Mouse (Mus musculus): ENCODE measurements around the gene Ift46.

Gene Ift46

DNA sequence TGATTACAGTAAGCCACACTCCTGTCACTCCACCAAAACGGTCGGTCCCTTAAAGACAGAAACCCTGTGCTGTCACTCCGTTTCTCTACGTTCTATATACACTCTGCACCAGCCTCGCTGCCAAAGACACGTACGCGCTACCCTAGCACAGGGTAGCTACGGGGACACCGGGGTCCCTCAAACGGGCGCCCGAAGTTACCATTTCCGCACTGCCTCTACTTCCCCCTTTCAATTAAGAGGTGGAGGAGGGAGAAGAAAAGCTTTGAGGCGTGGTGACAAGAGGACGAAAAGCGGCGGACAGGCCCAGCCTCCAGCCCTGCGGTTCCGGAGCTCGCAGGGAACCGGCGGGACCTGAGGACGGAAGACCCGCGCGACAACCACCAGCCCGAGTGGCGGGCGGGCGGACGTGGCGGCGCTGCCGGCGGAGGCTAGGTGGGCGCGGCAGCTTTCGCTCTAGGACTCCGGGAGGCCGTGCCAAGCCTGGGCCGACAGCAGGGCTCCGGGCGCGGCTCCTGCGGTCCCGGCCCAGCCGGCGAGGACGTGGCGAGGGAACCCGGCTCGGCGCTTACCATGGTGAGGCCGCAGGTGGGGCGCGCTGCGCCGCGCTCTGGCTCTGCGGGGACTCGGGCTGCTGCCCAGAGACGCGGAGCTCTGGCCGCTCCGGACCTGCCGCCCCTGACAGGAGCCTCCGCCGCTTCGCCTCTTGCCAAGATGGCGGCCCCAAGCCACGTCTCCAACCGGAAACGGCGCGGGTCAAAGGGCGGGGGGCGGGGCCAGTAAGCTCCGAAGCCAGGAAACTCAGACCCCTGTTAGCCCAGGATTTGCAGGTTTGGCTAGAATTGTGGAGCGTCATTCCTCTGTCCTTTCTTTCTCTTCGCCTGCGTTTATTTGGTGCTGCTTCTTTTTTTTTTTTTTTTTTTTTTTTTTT, at the start of gene Ift46, which contains the start of gene Arcn1:
Gene Ift46, plus strand, starts transcription at position 808 of the 928 bp plus-strand sequence.
Gene Arcn1, minus strand, starts transcription at position 745 of the 928 bp plus-strand sequence.
- DNase-seq: peak; percentile 82 to 83

DNA sequence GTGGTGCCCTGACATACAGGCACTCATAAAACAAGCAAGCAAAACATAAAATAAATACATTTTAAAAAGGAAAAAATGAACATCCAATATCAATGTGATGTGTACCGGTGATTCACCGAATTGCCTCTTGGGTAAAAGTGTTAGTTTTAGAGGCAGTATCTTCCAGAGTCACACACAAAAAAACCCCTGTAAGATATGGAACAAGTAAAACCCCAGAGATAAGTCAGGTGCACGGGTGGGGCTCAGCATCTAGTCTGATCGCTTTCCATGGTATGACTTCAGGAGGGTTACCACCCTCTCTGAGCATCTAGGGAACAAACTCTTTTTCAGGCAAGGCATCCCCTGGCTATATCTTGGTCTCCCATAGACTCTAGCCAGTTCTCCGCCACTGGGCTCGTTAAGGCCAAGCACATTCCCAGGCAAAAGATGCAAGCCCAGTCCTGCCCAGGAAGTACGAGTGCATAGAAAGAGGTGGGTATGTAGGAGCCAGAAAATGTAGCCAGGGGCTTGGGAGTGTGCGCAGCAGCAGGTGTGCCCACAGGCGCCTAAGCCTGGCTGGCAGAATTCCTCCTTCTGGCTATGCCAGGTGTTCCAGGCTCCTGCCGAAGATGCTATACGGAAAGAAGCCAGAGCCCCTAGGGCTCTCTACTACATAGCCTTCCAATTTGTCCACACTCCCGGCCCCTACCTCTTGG, 48.6 kb upstream of the Ift46 start:
- no peak for DNase-seq

DNA sequence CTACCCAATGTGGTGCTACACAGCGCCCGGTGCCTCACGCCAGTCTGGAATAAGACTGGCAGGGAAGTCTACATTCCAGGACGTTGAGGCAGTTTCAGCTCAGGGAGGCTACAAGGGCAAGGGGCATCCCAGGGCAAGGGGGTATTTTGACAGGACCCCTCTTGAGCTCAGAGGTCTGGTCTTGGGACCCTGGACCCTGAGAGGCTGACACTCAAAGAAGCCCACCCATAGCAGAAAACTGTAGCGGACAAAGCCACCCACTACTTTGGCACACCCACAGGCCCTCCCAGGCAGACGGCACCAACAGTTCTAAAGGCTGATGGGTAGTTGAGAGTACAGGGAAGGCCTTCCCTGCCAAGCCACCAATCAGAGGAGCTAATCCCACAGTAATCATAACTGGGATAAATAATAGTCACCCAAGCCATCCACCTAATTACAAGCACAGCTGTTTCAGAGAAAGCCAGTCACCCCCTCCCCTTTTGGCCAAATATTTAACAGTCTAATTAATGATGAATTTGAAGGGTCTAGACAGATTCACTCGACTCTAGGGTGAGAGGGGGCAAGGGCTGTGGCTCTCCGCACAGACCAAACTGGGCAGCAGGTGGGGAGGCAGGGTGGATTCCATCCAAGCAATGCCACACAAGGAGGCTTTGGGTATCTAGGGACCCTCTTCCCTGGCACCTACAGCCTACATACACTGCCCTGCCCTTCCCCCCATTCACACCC, 47.9 kb upstream of the Ift46 start:
- DNase-seq: no peak

DNA sequence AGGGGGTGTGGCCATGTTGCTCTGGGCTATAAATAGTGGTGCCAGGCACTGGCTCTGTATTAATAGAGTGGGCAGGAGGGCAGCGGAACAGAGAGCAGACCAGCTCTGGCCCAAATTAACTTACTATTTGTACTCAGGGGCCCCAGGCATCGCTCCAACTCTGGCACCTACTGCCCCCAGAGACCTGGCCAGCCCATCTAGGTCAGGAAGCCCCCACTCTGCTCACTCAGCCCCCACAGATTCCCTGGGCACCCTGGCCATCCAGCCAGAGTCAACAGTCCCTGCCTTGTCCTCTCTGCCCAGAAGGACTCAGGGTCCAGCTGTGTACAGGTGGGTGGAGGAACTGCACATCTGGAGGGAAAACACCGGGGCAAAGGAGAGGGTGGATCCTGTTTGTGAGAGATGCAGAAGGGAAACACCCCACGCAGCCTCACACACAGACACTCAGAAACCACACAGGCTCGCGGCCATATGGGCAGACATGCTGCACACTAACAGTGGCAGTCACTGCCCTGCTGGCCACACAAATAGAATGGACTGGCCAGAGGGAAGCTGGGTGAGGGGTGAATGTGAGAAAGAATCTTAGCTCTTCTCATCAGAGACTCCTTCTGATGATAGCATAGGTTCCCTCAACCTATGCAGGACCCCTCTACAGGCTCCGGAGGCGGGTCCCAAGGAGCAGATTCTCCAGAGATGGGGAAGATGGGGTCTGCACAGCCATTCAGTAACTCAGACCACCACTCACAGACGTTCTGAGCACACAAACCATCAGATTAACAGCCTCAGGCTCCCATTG, 47.2 kb upstream of the Ift46 start:
- peak; percentile 29 to 37 for DNase-seq

DNA sequence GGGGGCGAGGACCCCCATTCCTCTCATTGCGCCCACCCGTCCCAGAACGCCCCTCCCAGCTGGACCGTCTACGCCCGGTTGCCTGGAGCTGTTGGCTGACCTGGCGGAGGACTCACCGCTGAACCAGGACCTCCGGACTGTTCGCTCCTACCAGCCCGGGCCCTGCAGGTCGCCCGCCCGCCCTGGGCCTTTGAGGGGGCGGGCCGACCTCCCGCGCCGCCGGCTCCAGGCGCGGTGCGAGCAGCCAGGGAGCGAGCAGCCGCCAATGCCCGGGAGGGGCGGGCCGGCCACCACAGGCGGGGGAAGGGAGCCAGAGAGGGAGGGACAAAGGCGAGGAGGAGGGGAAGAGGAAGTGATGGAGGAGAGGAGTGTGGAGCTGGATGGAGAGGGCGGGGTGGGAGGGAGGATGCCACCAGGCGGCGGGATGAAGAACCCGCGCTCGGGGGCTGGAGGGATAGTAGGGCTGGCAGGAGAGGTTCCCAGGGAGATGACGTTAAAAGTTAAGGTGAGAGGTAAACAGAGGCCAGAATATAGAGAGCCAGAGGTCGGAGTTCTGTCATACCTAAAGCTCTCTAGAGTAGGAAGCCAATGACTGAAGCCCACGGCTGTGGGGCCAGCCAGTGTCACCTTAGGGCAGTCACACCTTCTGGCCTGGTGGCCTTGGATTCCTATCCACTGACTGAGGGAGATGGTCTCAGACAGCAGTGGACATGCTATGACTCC, 46.4 kb upstream of the Ift46 start:
- DNase-seq: peak; percentile 34 to 39

DNA sequence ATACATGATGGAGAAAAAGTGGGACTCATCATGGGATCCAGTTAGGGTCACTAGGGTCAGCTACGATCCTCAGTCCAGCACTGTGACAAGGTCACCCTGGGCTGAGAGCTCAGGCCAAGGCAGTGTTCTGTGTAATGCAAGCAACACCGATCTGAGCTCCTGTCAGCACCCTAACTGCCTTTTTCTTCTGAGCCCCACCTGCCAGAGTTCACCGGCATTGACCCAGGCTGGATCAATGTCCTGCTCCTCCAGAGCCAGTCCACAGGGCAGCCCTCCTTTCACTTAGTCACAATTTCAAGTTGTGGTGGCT, 45.9 kb upstream of the Ift46 start:
- no peak for DNase-seq

DNA sequence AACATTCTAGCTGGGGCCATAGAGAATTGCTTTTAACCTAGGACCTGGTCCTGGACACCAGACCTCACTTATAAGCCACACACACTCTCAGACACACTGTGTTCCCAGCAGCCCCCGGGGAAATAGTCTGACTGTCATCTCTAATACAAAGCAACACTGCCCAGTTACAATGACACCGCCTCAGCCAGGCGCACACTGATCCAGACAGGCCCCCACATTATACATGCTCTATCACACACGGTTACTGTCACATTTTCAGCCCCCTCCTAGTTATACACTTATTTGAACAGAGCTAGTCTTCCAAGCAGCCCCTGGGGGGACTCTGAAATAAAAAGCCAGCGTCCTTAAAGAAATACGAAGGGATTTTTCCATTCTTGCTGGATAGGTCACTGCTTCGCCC, 45.1 kb upstream of the Ift46 start:
- no peak for DNase-seq

DNA sequence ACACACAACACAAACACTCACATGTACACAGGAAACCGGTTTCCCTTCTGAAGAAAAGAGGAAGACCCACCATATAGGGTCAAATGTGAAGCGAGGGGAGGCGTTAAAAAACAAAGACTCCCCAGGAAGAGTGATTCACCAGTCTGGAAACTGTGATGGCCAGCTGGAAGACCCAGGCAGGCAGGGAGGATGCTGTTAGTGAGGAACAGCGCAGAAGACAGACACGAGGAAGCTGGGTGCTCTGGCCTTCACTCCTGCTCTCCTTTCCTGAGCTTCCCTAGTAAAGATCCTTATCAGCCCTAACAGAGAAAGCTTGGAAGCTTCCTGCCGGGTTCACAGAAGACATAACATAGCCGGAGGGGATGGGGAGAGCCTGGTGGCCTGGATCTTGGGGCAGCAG, 44.7 kb upstream of the Ift46 start:
- no peak for DNase-seq

DNA sequence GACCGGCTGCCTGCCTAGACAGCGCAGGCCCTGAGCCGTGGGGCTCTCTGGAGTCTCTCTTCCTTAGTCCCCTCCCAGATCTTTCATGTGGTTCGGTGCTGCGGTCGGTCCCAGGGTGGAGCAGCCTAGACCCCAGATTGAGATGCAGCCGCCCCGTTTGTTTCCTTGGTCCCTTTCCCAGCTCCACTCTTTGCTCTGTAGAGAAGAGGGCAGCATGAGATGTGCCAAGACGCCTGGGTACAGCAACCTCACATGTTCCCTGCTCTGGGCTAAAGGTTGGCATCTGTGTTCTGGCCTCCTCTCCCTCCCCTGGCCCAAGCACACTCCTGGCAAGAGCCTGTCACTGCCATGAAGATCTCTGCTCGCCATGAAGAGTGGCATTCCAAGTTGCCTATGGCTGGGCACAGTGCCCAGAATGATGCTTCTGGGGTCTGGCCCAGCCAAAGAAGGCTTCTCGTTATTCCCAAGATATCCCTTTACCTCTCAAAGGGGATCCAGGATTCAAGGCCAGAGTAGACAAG, 44.1 kb upstream of the Ift46 start:
- no peak for DNase-seq

DNA sequence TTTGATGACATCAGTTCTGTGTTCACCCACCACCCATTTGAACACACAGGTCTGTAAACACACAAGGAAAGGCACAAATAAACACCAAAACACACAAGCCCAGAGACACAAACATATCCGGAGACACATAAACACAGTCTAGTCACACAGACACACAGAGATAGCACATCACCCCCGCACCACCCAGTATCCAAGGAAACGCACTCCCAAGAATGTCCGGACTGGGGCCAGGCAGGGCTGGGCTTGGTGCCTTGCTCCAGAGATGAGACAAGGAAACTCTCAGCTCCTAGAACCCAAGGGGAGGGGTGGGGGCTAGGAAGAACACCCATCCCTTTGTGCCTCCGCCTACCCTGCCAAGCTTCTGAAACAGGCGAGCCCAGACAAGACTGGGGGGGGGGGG, 43.5 kb upstream of the Ift46 start:
- no peak for DNase-seq

DNA sequence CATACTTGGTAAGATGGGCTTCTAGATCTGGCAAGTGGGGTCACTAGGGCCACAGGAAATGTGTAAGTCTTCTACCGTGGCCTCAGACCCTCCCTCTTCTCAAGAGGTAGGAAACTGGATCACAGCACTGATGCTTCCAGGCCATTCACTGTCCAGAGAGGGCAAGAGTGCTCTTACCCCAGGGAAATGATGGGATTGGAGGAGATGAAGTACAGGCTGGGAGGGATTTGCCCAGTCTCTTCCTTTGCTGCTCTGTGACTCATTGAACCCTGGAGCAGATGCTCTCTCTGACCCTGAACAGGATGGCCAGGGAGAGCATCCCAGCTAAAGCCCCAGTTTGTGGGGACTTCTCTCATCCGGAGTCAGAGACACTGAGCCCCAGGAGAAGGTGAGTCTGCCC, 43.0 kb upstream of the Ift46 start:
- DNase-seq: no peak

DNA sequence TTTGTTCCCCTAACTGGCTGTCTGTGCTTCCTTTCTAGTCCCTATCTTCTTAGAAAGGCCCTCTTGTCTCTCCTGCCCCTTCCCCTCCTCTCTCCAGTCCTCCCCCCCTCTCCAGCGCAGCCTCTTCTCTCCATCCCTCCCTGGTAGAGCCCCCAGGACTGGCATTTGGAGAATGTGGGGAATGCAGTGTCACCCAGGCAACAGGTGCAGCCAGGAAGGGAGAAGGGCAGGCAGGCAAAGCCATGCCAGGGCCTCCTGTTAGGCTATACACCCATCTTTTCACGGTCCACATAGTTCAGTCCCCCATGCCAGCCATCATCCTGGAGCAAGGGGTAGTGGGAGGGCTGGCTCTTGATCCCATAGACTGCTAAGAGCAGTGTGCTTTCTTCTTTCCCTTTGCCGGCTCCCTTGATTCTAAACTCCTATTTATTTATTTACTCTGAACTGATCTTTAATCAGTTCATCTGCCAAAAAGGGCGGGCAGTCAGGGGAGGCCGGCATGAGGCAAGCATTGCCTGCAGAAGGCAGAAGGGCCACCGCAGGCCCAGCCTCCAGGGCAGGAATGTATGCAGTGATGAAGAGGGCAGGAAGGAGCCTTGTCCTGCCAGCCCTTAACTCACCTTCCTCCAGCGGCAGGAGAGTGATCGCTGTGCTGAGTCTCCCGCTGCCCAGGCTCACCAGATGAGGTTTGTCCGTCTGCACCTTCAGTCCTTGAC, 41.1 kb upstream of the Ift46 start:
- DNase-seq: no peak

DNA sequence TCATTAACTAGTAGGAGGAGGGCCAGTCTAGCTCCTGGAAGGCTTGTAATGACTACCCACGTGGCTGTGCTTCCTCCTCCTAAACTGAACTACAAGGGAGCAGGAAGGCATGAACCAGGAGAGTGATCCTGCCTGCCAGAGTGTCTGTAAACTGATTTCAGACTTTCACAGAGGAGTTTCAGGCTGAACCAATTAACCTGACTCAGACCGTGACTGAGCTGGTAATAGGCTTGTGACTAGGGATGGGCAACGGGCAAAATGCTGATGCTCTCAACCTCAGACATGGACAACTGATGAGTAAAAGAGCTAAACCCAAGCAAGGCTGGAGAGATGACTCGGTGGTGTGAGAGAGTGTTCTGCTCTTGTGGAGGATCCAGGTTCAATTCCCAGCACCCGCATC, 40.3 kb upstream of the Ift46 start:
- DNase-seq: no peak

DNA sequence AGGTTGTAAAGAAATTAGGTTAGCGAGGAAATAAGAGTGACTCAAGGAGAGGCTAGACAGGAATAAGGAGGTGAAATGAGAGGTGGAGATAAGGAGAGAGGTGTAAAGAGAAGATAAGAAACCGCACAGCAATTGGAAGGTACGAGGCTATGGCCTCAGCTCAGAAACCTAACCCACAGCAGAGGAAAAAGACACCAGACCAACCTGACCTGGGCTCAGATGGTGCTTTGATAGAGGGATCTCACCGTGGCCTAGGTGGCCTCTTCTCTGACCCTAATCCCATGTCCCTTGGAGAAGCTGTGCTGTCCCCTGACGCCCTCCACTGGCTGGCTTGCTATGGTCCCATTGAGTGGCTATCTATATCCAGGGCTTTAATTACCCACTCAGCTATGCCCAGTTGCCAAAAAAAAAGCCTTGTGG, 35.6 kb upstream of the Ift46 start:
- no peak for DNase-seq

DNA sequence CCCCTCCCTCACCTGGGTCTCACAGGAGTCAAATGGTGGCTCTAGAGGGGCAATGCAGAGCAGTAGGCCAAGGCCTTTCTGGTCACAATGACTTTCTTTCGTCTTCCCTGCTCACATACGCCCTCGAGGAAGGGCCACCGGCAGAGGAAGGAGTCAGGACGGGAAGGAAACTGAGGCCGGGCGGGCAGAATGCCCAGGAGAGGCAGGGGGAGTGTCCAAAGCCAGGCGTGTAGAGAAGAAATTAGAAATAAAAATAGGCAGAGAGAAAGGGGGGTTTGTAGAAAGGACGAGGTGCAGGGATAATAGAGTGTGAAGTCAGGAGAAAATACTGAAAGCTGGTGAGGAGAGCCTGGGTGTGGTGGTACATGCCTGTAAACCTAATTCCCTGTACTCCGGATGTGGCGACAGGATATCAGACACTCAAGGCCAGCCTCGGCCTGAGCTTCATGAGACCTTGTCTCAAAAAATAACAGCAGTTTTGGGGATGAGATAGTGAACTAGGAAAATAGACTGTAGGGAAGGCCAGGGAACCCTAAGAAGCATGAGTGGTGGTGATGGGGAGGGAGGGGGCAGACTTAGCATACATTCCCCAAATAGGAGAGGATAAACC, 34.7 kb upstream of the Ift46 start:
- no peak for DNase-seq

DNA sequence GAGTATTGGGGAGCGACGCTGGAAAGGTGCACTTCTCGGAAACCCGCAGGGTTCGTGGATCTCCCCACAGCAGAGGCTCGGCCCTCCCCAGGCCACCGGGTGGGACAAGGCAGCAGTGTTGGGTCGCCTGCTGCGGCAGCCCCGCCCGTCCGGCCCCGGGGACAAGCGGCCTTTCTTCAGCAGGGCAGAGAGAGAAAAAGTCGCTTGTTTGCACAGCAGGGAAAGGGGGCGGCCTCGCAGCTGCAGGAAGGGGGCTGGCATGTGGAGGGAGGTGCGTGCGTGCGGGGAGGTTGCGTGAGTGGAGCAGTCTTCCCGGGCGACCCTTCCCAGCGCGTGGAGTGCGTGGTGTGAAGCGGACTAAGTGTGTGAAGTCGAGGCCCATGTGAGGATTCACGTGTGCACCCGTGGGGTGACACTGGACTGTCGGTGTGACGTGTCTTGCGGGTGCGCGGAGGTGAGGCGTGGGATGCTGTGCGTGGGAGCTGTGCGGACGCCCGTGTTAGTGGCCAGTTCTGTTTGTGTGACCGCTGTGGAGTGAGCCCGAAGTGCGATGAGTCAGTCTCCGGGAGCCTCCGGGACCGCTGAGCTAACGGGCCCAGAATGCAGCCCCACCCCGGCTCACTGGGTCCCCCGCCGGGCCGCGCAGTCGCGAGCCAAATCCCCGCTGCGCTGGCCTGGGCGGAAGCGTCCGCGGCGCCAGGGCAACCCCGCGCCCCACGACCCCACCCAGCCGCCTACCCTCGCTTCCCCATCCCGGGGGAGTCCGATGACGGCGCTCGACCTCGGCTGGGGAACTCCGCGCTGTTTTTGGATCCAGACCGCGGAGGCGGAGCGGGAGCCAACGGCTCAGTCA, 33.8 kb upstream of the Ift46 start:
- peak; percentile 51 to 52 for DNase-seq

DNA sequence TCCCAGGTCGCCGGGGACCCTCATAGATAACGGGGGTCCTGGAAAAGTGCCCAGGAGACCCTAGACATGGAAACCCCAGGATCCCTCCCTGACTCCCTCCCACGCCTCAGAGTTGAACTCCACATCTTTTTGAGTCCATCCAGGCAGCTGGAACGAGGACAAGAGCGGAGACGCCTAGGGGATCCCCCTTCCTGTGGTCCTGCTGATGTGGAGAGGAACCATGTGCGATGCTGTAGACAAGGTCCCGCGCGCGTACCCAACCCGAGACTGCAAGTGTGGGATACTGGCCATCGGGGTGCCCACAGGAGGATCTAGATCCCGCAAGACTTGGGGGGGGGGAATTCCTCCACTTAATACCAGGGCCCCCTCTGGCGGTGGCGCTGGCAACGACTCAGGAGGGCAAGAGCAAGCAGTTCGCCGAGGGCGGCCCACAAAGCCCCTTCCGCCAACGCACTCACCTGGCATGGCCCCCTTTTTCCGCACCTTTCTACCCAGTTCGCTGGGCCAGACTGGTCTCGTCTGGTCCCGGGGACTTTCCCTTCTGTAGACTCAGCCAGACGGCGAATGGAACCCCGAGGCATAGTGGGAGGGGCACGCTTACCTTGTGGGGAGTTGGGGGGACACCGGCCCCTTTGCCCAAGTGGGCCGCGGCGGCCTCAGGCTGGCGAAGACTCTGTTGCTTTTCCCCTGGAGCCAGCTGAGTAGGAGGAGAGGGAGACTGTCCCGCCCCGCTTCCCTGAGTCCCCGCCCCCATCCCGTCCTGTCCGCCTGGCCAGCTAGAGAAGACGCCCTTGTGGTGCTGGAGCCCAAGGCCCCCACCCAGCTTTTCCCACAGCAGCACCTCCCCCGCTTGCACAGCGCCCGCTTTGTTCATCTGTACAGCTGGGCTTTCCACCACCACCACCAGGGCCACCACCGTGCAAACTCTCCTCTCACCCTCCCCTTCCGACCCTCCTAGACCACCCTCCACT, 32.9 kb upstream of the Ift46 start, which contains the start of gene Phldb1:
Gene Phldb1, minus strand, starts transcription at position 675 of the 971 bp plus-strand sequence.
- peak; percentile 61 to 64 for DNase-seq

DNA sequence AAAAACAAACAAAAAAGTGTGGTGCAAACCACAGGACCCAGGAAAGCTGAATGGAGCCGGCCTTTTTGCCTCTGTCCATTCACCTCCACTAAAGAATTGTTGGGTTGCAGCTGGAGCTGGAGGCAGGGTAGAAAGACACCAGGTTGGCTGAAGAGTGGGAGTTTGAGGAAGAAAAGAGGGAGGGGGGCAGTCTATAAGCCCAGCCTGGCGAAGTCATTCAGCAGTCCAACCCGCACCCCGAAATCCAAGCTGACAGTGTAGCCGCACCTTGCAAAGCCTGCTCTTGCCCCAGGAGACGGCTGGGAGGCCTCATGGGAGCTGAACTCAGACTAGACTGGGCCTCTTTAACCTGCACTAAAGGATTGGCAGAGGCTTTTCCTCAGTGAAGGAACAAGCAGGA, 31.8 kb upstream of the Ift46 start:
- DNase-seq: no peak

All from B cell, adult 2 months (primary cell).